Mouse (Mus musculus): ENCODE measurements at regions not wholly inside any gene's neighbourhood (a gene's known extent, or its start where the extent isn't known, plus 50 kb on each side); places are given as distances from the start of the nearest gene placed in this dataset.

DNA sequence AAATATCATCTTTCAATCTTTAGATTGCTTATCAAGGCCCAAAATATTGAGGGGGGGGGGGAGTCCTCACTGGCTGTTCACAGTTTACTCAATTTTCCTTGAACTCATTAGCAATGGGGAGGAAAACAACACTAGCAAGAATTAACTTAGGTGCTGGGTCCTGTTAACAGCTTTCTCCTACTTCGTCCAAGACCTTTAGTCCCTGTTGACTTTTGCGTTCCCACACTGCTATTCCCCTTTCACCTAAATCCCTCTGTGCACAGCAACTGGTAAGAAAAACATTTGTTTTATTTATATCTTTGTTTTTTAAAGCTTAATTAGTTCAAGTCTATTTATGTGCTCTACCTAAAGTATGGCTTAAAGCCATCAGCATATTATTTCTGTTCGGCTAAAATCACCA lies 240.3 kb downstream of the Rnf152 start:
- no peak for DNase-seq

DNA sequence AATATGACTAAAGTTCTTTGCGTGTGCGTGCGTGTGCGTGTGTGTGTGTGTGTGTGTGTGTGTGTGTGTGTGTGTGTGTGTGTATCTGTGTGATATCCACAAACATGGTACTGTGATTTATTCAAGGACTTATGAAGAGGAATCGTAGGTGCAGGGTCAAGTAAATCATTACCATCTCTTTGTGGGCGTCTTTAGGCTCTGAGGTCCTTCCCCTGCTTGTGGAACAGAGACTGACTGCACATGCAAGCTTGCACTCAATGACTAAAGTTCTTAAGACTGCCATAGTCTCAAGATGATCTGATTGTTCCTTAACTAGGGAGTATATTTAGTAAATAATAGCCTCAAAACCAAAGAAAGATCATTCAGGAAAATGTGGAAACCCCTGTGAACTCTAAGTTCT lies 241.1 kb downstream of the Rnf152 start:
- no peak for DNase-seq

DNA sequence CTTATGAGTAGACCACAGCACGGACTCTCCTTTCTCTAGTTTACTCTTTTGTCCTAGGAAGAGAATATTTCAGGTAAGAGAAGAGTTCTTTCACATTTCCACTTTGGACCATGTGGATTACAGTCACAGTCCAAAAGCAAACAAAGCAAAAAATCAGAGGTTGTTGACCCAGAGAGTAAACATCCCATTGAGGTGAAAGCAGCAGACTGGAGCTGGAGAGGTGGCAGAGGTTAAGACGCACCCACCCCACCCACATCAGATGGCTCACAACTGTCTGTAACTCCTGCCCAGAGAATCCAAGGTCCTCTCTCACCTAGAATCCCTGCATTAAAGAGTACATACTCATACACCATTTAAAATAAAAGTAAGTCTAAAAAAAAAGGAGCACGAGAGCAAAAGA lies 241.7 kb downstream of the Rnf152 start:
- DNase-seq, result no peak

DNA sequence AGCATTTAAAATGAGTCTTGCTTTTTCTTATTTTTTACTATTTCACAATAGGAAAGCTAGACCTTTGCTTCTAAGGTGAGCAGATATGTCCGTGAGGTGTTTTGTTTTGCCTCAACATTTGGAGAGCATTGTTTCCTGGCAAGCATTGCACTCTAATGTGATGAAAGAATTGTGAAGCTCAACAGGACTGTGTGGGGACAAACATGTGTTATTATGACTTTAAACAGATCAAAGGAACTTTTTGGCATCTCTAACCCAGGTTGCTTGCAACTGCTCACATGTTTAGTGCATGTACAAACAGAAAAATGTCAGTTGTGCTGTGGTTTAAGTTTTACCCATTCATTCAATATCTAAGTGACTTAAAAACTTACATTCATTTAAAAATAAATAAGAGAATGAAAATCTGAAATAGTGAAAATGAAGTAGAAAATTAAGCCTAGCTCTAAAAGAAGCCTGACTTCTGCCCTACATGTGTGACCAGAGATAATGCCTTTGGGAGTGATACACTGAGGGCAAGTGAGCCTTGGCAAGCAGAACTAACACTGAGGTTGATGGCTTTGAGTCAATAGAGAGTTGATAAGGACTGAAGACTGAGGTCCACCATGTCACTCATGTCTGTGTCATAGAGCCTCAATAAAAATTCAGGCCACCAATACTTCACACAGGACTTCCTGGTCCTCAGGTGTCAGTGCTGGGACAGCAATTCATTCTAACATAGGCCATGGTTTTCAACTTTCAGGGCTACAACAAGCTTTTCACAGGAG lies 243.6 kb downstream of the Rnf152 start:
- DNase-seq, result no peak

GRCm38 (mm10) chr1:105111236-105111635 lies 245.3 kb downstream of the Rnf152 start:
- DNase-seq, result no peak

DNA sequence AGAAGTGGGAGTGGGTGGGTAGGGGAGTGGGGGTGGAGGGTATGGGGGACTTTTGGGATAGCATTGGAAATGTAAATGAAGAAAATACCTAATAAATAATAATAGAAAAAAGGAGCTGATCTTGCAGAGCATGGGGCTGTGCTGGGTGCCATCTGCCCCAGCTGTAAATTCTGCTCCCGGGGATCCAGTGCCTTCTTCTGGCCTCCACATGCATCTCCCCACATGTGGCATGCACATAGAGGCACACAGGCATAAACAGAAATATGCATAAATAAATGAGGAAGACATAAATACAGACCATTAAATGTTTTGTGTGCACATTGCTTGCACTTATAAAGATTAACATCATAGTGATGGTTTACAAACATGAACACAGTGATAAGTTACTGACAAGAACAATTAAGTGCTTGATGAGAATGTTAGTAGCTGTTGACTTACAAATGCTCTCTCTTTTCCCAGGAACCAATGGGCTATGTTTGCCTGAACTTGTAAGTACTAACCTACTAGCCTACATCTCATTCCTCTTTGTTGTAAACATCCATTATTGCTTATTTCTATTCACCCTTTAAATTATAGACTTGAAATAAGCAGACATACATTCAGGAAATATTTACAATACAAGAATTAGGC lies 245.8 kb downstream of the Rnf152 start:
- no peak for DNase-seq

DNA sequence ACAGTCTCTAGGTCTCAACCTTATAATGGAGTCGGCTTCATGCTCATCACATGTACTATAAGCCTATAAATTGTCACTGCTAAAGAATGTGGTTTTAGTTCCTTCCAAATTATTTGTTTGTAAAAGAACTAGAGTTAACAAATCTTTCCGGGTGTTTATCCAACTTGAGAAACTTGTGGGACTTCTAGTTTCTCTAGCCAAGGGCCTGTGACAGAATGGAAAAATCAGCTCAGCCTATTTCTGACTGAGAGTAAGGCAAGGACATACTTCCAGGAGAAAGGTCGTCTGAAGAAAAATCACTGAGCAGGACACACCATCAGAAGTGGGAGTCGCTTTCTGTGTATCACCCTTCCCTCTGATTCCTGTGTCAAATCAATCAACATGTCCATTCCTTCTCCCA lies 248.7 kb downstream of the Rnf152 start:
- DNase-seq, result no peak

GRCm38 (mm10) chr1:105107257-105107656 lies 249.3 kb downstream of the Rnf152 start:
- no peak for DNase-seq

DNA sequence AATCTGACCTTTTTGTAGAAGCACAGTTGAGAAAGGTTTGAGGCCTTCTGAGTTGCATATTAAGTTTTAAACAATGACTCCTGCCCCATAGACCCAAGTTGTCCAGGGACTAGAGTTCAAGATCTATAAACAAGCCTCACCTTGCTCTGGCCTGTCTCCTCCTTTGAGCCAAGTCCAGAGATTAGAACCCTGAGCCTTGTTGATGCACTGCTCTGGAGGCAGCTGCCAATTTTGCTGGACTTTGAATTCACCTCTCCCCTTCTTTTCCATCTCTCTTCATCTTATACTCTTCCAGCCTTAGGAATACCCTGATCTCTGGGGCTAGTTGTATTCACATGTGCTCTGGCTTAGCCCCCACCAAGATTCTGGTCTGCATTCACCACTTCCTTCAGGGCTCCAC lies 251.3 kb downstream of the Rnf152 start:
- no peak for DNase-seq

- DNase-seq, result no peak
These were observed 261.4 kb downstream of the Rnf152 start for GRCm38 (mm10) chr1:105095091-105095490.

GRCm38 (mm10) chr1:105094500-105094899 lies 262.0 kb downstream of the Rnf152 start:
- no peak for DNase-seq

DNA sequence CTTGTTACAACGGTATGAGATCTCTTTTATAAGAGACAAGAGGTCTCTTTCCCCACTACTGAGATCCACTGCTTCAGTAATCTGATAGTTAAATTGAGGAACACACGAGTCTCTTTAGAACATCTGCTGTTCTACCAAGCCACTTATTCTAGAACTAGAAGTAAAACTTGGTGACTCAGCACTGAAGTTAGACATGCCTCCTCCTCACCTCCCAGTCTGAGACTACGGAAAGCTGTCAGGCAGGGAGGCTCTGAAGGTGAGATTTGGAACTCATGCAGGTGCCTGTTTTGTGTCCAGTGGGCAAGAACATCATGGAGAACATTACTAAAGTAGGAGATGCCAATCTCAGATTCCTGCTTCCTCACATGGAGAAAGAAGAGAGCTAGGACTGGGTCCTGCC lies 262.6 kb downstream of the Rnf152 start:
- no peak for DNase-seq

GRCm38 (mm10) chr1:105093012-105093411 lies 263.5 kb downstream of the Rnf152 start:
- no peak for DNase-seq

GRCm38 (mm10) chr1:105092309-105092904 lies 264.1 kb downstream of the Rnf152 start:
- peak in 1 of 2 experiments; percentile 5 for DNase-seq

DNA sequence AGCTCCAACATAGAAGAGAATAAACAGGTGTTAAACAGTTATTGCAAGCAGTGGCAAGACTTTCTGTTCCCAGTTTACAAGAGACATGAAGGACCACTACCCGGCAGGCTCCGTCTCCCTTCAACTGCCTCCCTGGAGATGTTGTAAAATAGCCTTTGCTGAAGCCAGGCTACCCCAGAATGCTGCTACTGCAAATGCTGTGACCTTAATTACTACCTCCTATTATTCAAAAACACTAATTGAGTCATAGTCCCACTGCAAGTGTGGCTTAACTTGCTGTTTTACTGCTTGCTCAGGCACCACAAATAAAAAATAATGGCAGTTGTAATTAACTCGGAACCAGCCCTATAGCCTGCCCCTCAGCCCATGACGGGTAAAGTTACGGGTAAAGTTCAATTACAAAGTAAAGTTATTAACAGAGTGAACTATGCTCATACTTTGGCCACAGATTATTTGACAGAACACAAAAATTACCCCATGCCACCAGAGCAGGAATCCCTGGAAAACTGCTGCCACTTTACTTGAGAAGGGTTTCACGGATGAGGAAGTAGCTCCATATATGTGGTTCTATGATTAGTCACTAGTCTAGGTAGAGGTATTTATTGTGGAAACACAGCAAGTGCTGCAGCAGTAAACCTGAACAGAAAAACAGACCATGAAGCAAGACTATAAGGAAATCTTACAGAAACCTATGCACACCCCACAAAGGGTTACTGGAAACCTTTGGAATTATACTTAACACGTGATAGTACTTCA lies 267.6 kb downstream of the Rnf152 start:
- DNase-seq, result no peak

DNA sequence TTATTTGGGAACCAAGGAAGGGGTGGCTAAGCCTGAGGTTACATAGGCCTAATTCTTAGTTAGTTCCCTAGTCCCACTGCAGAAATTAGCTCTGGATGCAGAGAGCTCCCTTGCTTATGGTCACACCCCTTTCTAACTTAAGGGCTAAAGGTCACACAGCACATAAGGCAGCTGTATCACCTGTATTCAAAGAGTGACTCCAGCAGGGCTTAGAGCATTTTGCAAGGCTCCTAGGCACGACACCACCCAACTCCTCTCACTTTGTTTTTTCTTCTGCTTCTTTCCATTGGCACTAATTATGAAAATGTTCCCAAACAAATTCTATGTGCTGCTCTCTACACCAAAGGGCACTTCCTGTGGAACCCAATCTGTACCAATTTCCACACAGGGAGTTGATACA lies 268.9 kb downstream of the Rnf152 start:
- DNase-seq, result no peak

DNA sequence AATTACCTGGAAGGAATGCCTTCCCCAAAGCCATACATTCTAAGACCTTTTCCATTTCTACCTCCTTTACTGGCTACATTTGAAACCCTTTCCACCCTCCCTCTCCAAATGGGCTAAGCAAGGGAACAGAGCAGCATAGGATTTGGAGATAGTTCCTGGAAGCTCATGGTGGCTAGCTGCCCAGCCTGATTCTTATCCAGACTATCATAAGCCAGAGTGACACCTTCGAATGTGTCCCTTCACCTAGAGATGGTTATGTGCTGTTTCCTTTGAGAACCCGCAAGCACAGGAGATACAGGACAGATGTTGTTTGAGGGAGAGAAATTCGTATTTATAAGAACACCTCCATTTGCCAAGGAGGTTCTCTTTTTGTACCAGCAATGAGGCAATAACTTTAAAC lies 272.0 kb downstream of the Rnf152 start:
- DNase-seq, result no peak

GRCm38 (mm10) chr1:105083551-105084103 lies 272.9 kb downstream of the Rnf152 start:
- DNase-seq, result no peak

- DNase-seq, result no peak
These were observed 273.5 kb downstream of the Rnf152 start for GRCm38 (mm10) chr1:105082823-105083550.

GRCm38 (mm10) chr1:105081942-105082341 lies 274.6 kb downstream of the Rnf152 start:
- no peak for DNase-seq

- DNase-seq, result no peak
These were observed 277.1 kb downstream of the Rnf152 start for GRCm38 (mm10) chr1:105079437-105079836.

GRCm38 (mm10) chr1:105075728-105076127 lies 280.8 kb downstream of the Rnf152 start:
- DNase-seq, result no peak

Measured in layer of hippocampus, postnatal 36 days (tissue).